Mouse (Mus musculus) liver, adult 2 months (tissue): ENCODE measurements around the gene Cntfr.

ENCODE experiments used
- CTCF ChIP-seq: fragments of 200-500 bp; IDR thresholded peaks from 2 replicates; pipeline ENCODE4 v1.5.1; 2011; ENCODE audit warnings: low read depth, low read length, control low read depth
- POLR2A ChIP-seq: fragments of 200-500 bp; IDR thresholded peaks from 2 replicates; pipeline ENCODE4 v1.6.1; 2011; ENCODE audit warnings: low read length, control low read depth; ENCODE audit not compliant: insufficient read depth; ENCODE audit errors: extremely low read depth

GRCm38 (mm10) chr4:41638828-41639213 lies 58.1 kb downstream of the Cntfr start:
- TF ChIP-seq CTCF (no peak), POLR2A (no peak)
